Mouse (Mus musculus) 3134 (cell line): Measurements from ENCODE around the gene Fam102a.
"Not testable (repeated sequence)": the region's sequence is repeated elsewhere in the genome, so short reads cannot be mapped to it uniquely, and the experiment has no call there.

Experiments
- DNase-seq: peaks from one replicate; pipeline ENCODE4 v3.0.0-alpha.2; 2011; ENCODE audit warnings: low spot score; ENCODE audit not compliant: insufficient read length; ENCODE audit errors: extremely low read depth

Fam102a gene

GRCm38 (mm10) chr2:32534733-32535471 lies at the start of gene Fam102a:
TSS of gene Fam102a (plus strand) at chr2:32535332.
- DNase-seq = peak; percentile 94

DNA sequence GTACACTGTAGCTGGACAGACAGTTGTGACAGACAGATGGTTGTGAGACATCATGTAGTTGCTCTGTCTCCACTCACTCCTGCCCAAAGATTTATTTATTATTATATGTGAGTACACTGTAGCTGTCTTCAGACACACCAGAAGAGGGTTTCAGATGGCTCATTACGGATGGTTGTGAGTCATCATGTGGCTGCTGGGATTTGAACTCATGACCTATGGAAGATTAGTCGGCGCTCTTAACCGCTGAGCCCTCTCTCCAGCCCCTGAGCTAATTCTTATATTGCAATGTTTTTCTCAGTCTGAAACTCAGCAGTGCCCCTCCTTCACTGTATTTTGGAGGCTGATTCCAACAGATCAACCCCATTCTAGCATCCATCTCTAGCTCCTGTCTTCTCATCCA lies 49.4 kb upstream of the Fam102a start:
- no peak for DNase-seq

DNA sequence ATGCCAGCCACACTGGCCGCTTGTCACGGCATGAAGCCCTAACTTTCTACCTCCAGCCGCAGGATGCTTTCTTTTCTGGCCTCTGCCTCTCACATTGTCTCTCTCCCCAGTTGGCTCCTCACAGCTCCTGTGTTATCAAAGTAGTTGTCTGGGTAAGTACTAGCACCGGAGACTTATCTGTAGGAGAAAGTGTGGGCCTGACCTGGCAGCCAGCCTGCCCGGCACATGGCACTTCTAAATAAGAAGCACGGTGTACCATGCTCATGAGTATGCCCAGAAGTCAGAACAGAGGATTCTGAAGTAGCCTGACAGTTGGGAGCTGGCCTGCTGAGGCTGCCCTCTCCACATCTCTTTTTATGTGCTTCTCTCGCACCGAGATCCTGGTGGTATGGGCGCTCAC lies 49.0 kb upstream of the Fam102a start:
- DNase-seq = no peak

- DNase-seq = peak; percentile 64
These were observed 48.0 kb upstream of the Fam102a start for GRCm38 (mm10) chr2:32487124-32487623.

DNA sequence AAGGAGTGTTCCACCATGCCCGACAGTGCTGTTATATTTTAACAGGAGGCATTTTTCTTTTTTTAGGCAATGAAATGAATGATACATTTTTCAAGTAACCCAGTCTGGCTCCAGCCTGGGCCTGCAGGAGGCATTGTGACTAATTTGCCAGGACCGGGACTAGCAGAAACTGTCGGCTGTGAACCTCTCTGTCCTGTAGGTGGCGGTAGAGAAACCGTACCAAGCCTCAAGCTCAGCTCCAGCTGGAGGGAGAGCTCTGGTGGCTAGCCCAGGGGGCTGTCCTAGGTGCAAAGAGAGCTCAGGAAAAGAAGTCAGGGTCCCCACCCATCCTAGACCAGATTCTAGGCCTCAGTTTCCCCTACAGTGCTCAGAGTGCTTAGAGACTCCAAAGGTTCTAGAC lies 46.5 kb upstream of the Fam102a start:
- DNase-seq = peak; percentile 49

- not testable (repeated sequence) for DNase-seq
These were observed 44.4 kb upstream of the Fam102a start for GRCm38 (mm10) chr2:32490730-32491129.

DNA sequence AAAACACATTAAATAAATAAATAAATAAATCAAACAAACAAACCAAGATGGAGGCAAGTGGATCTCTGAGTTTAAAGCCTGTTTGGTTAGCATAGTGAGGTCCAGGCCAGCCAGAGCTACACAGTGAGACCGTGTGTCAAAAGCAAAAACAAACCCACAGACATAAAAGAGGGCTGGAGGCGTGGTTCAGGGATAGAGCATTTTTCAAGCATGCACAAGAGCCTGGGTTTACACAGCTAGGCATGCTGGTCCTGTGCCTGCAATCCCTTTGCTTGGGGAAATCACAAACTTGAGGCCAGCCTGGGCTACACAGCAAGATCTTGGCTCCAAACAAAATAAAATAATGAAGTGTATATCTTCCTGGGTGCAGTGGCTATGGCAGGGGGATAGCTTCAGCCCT lies 42.5 kb upstream of the Fam102a start:
- DNase-seq = no peak

GRCm38 (mm10) chr2:32493301-32493701 lies 41.8 kb upstream of the Fam102a start:
- DNase-seq = no peak

GRCm38 (mm10) chr2:32494522-32494921 lies 40.6 kb upstream of the Fam102a start:
- DNase-seq = no peak

- no peak for DNase-seq
These were observed 39.9 kb upstream of the Fam102a start for GRCm38 (mm10) chr2:32495185-32495726.

- DNase-seq = no peak
These were observed 38.9 kb upstream of the Fam102a start for GRCm38 (mm10) chr2:32496190-32496589.

DNA sequence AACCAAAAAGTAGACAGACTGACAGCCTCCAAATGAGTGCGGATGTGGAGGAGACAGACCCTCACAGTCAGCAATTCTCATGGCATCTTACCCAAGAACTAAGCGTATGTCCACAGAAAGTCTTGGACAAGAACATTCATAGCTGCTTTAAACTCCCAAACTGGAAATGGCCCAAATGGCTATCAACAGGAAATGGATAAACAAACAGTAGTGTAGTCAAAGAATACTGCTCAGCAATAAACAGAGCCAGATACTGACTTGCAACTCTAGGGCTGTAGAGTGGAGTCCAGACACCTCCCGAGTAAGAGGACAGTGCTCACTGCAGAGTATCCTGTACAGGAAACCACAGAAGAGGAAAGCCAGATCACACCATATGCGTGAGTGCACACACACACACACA lies 35.8 kb upstream of the Fam102a start:
- no peak for DNase-seq

DNA sequence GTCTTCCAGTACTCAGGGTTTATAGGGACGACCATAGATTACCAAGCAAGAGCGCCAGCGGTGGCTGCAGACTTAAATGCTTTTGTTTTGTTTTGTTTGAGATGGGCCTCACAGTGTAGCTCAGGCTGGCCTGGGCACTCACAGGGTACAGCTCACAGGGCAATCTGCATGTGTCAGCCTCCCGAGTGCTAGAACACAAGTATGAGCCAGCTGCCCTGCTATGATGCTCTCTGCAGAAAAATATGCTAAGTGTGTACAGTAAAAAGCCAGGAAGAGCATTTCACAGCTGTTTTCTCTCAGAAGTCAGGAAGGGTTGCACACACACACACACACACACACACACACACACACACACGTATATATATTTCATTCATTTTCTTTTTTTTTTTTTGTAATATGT lies 34.7 kb upstream of the Fam102a start:
- no peak for DNase-seq

GRCm38 (mm10) chr2:32501754-32502324 lies 33.3 kb upstream of the Fam102a start:
- no peak for DNase-seq

DNA sequence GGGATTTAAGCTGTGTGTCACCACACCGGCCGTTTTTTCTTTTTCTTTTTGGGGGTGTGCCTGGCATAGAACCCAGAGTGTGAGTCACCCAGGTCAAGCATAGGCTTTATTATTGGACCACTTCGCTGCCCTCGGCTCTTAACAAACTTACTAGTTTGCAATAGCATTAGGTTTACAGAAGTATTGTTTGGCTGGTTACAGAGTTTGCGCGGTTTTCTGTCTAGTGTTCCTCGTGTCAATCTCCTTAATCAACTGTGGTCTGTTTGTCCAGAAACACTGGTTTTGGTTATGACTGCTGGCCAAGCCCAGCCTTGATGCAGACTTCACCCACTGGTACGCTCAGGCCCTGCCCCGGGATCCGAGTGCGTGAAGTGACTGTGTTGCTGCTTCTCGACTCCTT lies 32.3 kb upstream of the Fam102a start:
- peak; percentile 72 for DNase-seq

GRCm38 (mm10) chr2:32503588-32503987 lies 31.5 kb upstream of the Fam102a start:
- peak; percentile 59 for DNase-seq

DNA sequence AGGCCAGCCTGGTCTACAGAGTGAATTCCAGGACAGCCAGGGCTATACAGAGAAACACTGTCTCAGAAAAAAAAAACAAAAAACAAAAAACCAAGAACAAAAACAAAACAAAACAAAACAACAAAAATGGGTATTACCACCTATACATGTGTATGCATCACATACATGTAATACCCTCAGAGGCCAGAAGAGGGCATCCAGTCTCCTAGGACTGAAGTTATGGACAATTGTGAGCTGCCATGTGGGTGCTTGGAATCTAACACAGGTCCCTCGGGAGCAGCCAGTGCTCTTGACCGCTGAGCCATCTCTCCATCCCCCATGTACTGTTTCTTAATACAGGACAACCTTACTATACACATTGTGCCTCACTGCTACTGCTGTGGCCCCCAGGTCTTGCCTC lies 29.6 kb upstream of the Fam102a start:
- DNase-seq = no peak

GRCm38 (mm10) chr2:32506673-32507668 lies 28.2 kb upstream of the Fam102a start:
- DNase-seq = no peak

DNA sequence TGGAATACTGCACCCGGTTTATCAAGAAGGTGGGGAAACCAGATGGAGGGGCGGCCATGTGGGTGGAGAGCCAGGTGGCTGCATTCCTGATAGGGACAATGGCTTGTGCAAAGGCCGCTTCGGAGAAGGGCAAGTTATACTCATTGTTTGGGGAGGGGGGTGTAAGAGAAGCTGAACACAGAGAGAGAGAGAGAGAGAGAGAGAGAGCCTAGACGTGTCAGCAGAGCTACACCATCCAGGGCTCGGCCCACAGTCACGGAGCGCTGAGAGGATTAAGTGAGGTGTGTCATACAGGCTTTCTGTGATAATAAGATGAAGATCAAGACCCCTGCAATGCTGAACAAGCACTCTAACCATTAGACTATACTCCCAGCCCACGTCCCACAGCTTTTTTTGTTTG lies 27.2 kb upstream of the Fam102a start:
- no peak for DNase-seq

GRCm38 (mm10) chr2:32509287-32509686 lies 25.8 kb upstream of the Fam102a start:
- no peak for DNase-seq

DNA sequence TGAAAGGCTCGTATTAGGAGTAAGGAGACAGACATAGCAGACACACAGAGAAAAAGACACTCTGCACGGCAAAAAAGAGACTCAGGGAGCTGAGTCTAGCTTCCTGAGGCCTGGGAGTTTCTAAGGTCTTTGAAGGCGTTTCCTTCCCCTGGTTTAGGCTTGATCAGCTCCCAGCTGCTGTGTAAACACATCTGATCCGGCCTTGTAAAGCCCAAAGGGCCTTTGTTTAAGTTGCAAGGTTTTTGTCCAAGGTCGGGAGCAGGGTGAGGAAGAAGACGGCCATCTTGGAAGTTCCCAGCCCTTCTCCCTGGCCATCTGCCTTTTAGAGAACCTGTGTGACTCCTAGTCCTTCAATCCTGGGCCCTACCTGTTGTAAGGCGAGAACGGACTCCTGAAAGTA lies 25.2 kb upstream of the Fam102a start:
- no peak for DNase-seq
